Mouse (Mus musculus) ES-Bruce4 (cell line): ENCODE data around the gene Mrpl58. TPM values are rescaled to one million over a fixed set of nuclear protein-coding genes. Genes with fewer than 3 reads are reported as not detected.

Source experiments
- H3K27ac ChIP-seq: 2 replicates; pipeline ENCODE4 v1.5.1; 2012; ENCODE audit warnings: low read length, inconsistent platforms; ENCODE audit not compliant: insufficient read depth
- H3K27me3 ChIP-seq: 2 replicates; pipeline ENCODE4 v1.6.1; 2012; ENCODE audit warnings: mild to moderate bottlenecking, low read length, inconsistent platforms; ENCODE audit not compliant: control insufficient read depth, poor library complexity, insufficient read depth, severe bottlenecking
- H3K36me3 ChIP-seq: 2 replicates; pipeline ENCODE4 v1.6.1; 2012; ENCODE audit warnings: inconsistent platforms, mild to moderate bottlenecking, low read length, moderate library complexity; ENCODE audit not compliant: control insufficient read depth, poor library complexity, insufficient read depth, severe bottlenecking
- H3K4me1 ChIP-seq: one replicate; pipeline ENCODE4 v1.8.1; 2011; ENCODE audit warnings: low read length; ENCODE audit not compliant: control insufficient read depth, insufficient read depth
- H3K4me3 ChIP-seq: 2 replicates; pipeline ENCODE4 v1.5.1; 2011; ENCODE audit warnings: low read depth, mild to moderate bottlenecking, low read length
- H3K9ac ChIP-seq: 2 replicates; pipeline ENCODE4 v1.6.1; 2012; ENCODE audit warnings: low read depth, mild to moderate bottlenecking, inconsistent platforms; ENCODE audit not compliant: poor library complexity, severe bottlenecking
- H3K9me3 ChIP-seq: replicated peaks from 2 replicates; pipeline ENCODE4 v1.6.1; 2012; ENCODE audit warnings: mild to moderate bottlenecking, low read length, inconsistent platforms; ENCODE audit not compliant: control insufficient read depth, poor library complexity, insufficient read depth, severe bottlenecking
- CTCF ChIP-seq: IDR thresholded peaks from one replicate; pipeline ENCODE4 v1.8.1; 2011; ENCODE audit warnings: low read depth, low read length
- EP300 ChIP-seq: IDR thresholded peaks from 2 replicates; pipeline ENCODE4 v1.6.1; 2011; ENCODE audit warnings: low read depth, low read length; ENCODE audit not compliant: insufficient read depth
- POLR2A ChIP-seq: IDR thresholded peaks from one replicate; pipeline ENCODE4 v1.8.1; 2011; ENCODE audit warnings: low read length; ENCODE audit not compliant: insufficient read depth
- polyA plus RNA-seq: library from polyadenylated mRNA; stranded (reverse); fragments of >200 nt; gene quantifications from 2 replicates; pipeline ENCODE4 v1.2.4, GENCODE M21; 2011; ENCODE audit warnings: low read depth; ENCODE audit not compliant: missing spikeins, insufficient read depth, insufficient read length

Mrpl58 gene
- polyA plus RNA-seq, 1 experiment: 60.6 TPM

DNA sequence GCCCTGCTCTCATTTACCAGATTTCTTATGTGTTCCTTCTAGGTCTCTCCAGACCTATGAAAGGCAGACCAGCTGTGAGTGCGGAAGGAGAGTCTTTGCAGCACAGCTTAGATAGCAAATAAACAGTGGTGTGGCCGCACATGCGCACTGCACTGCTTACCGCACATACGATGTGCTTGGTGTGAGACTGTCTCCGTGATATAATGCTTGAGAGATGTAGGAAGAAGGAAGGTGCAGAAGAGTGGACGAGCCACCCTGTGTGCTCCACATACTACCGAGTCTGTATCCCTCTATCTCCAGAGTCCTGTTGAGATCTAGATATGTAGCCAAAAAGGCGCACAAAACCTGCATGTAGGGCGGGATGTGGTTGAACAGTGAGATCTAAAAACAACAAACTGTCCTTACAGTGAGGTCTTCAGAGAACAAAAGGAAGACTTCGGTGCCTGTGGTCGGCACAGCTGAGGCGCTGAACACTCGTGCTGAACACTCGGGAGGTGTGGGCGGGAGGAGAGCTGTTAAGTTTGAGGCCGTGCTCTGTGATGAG lies 3.4 kb downstream of the Mrpl58 start:
- Histone ChIP-seq H3K9ac (no peak overlapping the region), H3K36me3 (no peaks in the 10 kb centered on the region), H3K27ac (no peak overlapping the region), H3K4me1 (no peaks in the 10 kb centered on the region), H3K9me3 (no peaks in the 10 kb centered on the region), H3K4me3 (no peak overlapping the region), H3K27me3 (no peaks in the 10 kb centered on the region)
- TF ChIP-seq POLR2A: no peak

DNA sequence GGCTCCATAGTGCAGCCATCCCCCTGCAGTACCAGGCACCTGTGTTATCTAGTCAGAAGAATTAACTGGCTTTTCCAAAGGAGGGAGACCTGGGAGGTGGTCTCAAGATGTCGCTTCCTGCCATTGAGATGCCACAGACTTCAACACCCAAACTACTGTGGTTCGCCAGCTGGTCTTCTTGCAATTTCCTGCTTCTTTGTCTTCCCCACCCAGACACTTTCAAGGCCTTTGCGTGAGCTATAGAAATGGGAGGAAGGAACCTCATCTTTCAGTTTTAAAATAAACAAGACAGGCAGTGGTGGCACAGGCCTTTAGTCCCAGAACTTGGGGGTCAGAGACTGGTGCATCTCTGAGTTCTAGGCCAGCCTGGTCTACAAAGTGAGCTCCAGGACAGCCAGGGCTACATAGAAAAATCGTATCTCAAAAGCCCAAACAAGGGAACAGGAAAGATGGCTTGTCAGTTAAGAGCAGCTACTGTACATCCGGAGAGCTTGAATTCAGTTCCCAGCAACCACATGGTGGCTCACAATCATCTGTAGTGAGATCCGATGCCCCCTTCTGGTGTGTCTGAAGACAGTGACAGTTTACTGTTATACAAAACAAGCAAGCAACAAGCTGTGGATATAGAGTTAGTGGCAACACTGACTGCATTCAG lies 4.8 kb downstream of the Mrpl58 start:
- no peaks in the 10 kb centered on the region for H3K9me3 ChIP-seq
- no peak for TF ChIP-seq EP300
- no peak for TF ChIP-seq CTCF
- TF ChIP-seq POLR2A: no peak
- H3K27me3 ChIP-seq: no peaks in the 10 kb centered on the region
- H3K36me3 ChIP-seq: no peaks in the 10 kb centered on the region
- no peaks in the 10 kb centered on the region for H3K4me1 ChIP-seq
- no peak overlapping the region for H3K27ac ChIP-seq
- H3K9ac ChIP-seq: no peak overlapping the region
- no peak overlapping the region for H3K4me3 ChIP-seq

DNA sequence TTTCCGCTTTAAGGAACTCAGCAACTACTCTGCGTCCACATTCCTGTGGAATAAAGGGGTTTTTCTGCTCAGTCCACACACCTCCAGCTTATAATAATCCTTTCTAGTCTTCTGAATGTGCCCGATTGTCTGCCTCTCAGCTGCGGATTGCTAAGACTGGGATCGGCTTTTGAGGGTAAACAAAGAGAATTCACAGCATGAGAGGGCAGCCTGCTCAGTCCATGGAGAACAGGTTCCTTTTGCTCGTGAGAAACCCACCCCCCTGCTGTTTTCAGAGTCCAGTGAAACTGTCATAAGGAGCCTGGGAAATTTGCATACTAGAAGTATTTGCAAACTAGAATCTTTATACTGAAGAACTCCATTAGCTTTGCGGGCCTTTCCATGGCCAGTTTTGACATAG lies 6.0 kb downstream of the Mrpl58 start:
- Histone ChIP-seq H3K27ac (peak overlapping the region; percentile 16), H3K9ac (no peak overlapping the region), H3K36me3 (no peaks in the 10 kb centered on the region), H3K27me3 (no peaks in the 10 kb centered on the region), H3K9me3 (no peaks in the 10 kb centered on the region), H3K4me1 (no peaks in the 10 kb centered on the region), H3K4me3 (no peak overlapping the region)
- TF ChIP-seq POLR2A (no peak), EP300 (no peak), CTCF (no peak)

DNA sequence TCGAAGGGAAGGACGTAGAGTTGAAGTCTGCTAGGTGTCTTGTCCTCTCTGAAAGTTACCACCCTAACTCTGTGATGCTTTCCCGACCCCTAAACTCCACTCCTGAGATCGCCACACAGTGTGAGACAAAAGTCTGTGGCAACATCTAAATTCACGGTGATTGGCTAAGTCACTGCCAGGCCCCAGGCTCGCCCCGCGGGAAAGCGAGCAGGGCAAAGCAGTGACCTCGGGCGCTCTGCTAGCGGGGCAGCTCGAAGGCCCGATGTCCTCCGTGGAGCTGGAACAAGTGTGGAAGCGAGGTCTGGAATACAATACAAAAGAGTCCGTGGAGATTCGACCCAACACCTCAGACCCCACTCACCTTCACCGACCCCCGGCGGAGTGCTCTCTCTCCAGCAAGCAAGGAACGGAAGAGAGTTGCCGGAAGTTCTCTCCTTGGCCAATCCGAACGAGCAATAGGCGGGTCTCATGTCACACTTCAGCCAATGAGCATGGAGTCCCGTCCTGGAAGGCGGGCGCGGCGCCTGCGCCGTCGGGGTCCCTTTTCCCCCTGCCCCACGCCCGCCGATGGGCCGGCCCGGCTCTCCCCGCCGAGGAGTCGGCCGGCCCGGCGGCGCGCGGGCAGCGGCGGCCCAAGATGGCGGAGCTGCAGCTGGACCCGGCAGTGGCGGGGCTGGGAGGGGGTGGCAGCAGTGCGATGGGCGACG lies 16.1 kb downstream of the Mrpl58 start, which contains the start of the genes Atp5h and Kctd2:
Gene Atp5h (minus strand): TSS at position 432 of the 707 bp plus-strand sequence.
Gene Kctd2 (plus strand): TSS at position 598 of the 707 bp plus-strand sequence.
- Histone ChIP-seq H3K27ac (0 out of 2 replicates have a peak within 1 kb of the TSS, but pooled peaks have one; percentile 5), H3K9ac (peak within 1 kb of the TSS; percentile 86), H3K27me3 (no peaks in the 10 kb centered on the region), H3K4me1 (no peaks in the 10 kb centered on the region), H3K9me3 (no peaks in the 10 kb centered on the region), H3K36me3 (peaks cover 19% of the 10 kb centered on the region), H3K4me3 (peak within 1 kb of the TSS; percentile 100)
- no peak for TF ChIP-seq CTCF

DNA sequence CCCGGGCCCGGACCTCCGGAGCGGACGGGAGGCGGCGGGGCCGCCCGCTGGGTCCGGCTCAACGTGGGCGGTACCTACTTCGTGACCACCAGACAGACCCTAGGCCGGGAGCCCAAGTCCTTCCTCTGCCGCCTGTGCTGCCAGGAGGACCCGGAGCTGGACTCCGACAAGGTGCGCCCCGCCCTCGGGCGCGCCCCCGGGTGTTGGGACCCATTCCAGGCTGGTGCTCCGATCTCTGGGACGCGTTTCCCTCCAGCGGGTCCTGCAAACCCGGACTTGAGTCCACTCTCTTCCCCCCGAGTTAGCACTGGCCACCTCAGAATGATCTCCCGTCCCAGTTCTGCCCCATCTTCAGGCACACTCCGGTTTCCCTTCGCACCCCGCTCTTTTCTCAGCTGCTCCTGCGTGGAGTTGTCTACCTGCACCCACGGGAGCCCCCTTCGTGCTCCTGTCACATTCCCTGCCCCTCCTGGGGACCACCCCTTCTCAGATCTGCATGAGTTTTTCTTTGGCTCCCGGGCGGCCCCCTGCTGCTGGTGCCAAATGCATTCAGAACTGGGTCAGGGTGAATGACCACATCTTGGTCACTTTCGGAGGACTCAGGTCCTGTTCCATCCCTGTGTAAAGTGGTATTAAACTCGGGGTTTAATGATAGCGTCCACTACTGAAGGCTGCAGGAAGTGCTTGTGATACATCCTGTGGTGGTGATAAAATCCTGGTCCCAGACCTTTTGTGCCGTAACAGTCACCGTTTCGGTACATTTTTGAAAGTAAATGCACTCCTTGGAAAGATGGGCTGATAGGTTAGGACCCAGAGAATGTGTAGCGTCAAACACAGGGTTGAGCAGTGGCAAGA lies 17.0 kb downstream of the Mrpl58 start:
- peak overlapping the region; percentile 97 for H3K4me3 ChIP-seq
- H3K27ac ChIP-seq: no peak overlapping the region
- no peaks in the 10 kb centered on the region for H3K9me3 ChIP-seq
- peak overlapping the region; percentile 83 for H3K9ac ChIP-seq
- TF ChIP-seq CTCF: no peak
- no peak for TF ChIP-seq POLR2A
- no peak for TF ChIP-seq EP300
- H3K36me3 ChIP-seq: peaks cover 13% of the 10 kb centered on the region
- no peaks in the 10 kb centered on the region for H3K4me1 ChIP-seq
- no peaks in the 10 kb centered on the region for H3K27me3 ChIP-seq

DNA sequence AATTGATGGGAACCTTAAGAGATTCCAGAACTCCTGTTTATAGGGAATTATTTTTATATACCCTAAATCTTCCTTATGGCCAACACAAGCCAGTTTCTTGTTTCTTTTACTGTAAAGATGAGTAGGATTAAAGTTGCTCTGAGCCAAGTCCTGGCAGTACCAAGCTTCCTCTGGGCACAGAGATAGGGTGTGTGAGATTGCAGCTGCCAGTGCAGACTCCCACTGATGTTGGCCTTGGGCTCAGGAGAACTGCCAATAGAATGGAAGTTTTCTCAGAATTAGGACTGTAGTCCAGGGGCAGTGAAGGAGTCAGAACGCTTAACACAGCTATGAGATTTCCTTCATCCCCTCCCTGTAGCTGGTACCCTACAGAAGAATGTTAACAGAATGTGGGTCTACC lies 17.8 kb downstream of the Mrpl58 start:
- Histone ChIP-seq H3K27me3 (no peaks in the 10 kb centered on the region), H3K36me3 (peaks cover 6% of the 10 kb centered on the region), H3K9ac (no peak overlapping the region), H3K4me1 (no peaks in the 10 kb centered on the region), H3K4me3 (no peak overlapping the region), H3K27ac (no peak overlapping the region), H3K9me3 (no peaks in the 10 kb centered on the region)
- TF ChIP-seq CTCF: no peak
- TF ChIP-seq POLR2A: no peak
- no peak for TF ChIP-seq EP300
